Mouse (Mus musculus): ENCODE data around the gene Gga2. TPM values are rescaled to one million over a fixed set of nuclear protein-coding genes. Genes with fewer than 3 reads are reported as not detected.

The Gga2 gene
- polyA plus RNA-seq, 1 experiment from 2014 or later: 55.5 TPM

GRCm38 (mm10) chr7:122056633-122057032 is 35.6 kb upstream of the Gga2 start:
- no peak for TF ChIP-seq CTCF (IDR thresholded peaks at IDR 0.05; ENCODE audit: low read depth)
- H3K27me3 ChIP-seq (ENCODE audit: insufficient read depth, low read length): no peaks in the 10 kb centered on the region
- WGBS: 79% methylated on average over 5 of the region's 5 CpGs
- no peak overlapping the region for H3K9ac ChIP-seq (ENCODE audit: low read depth, low read length)
- ATAC-seq (replicated peaks; ENCODE audit: low FRiP score, low read depth) (no peak), DNase-seq (ENCODE audit: low spot score) (no peak)
- no peaks in the 10 kb centered on the region for H3K4me1 ChIP-seq (replicated peaks; ENCODE audit: insufficient read depth, low read length)
- H3K4me2 ChIP-seq (ENCODE audit: low read length): no peak overlapping the region
- H3K9me3 ChIP-seq (replicated peaks; ENCODE audit: low read length): no peaks in the 10 kb centered on the region
- H3K36me3 ChIP-seq (ENCODE audit: insufficient read depth, low read length): peaks cover 19% of the 10 kb centered on the region
- H3K4me3 ChIP-seq (replicated peaks; ENCODE audit: low read depth, low read length): no peak overlapping the region
- H3K27ac ChIP-seq: no peak overlapping the region

GRCm38 (mm10) chr7:122050834-122051233 is 29.8 kb upstream of the Gga2 start:
- 71% methylated on average over 1 of the region's 1 CpGs for WGBS
- Histone ChIP-seq H3K36me3 (ENCODE audit: insufficient read depth, low read length) (peaks cover 28% of the 10 kb centered on the region), H3K4me2 (ENCODE audit: low read length) (no peak overlapping the region), H3K27ac (peak overlapping the region; percentile 16; the same call in 1 of the 2 replicates), H3K9me3 (replicated peaks; ENCODE audit: low read length) (no peaks in the 10 kb centered on the region), H3K4me1 (replicated peaks; ENCODE audit: insufficient read depth, low read length) (no peaks in the 10 kb centered on the region), H3K9ac (ENCODE audit: low read depth, low read length) (no peak overlapping the region), H3K4me3 (replicated peaks; ENCODE audit: low read depth, low read length) (no peak overlapping the region), H3K27me3 (ENCODE audit: insufficient read depth, low read length) (no peaks in the 10 kb centered on the region)
- TF ChIP-seq CTCF (IDR thresholded peaks at IDR 0.05; ENCODE audit: low read depth): no peak
- peak; percentile 75 for DNase-seq (ENCODE audit: low spot score)
- ATAC-seq (replicated peaks; ENCODE audit: low FRiP score, low read depth): no peak

- DNase-seq (ENCODE audit: low spot score): no peak
- no peak for ATAC-seq (replicated peaks; ENCODE audit: low FRiP score, low read depth)
- Histone ChIP-seq H3K27me3 (ENCODE audit: insufficient read depth, low read length) (no peaks in the 10 kb centered on the region), H3K9me3 (replicated peaks; ENCODE audit: low read length) (no peaks in the 10 kb centered on the region), H3K36me3 (ENCODE audit: insufficient read depth, low read length) (peaks cover 16% of the 10 kb centered on the region), H3K27ac (no peak overlapping the region), H3K9ac (ENCODE audit: low read depth, low read length) (no peak overlapping the region), H3K4me3 (replicated peaks; ENCODE audit: low read depth, low read length) (no peak overlapping the region), H3K4me1 (replicated peaks; ENCODE audit: insufficient read depth, low read length) (no peaks in the 10 kb centered on the region), H3K4me2 (ENCODE audit: low read length) (no peak overlapping the region)
- WGBS: 93% methylated on average over 9 of the region's 9 CpGs
- TF ChIP-seq CTCF (IDR thresholded peaks at IDR 0.05; ENCODE audit: low read depth): no peak
Observed at GRCm38 (mm10) chr7:122048191-122048590, 27.2 kb upstream of the Gga2 start.

- H3K36me3 ChIP-seq (ENCODE audit: insufficient read depth, low read length): peaks cover 19% of the 10 kb centered on the region
Observed at GRCm38 (mm10) chr7:122046813-122047212, 25.8 kb upstream of the Gga2 start.

GRCm38 (mm10) chr7:122045711-122046110 is 24.7 kb upstream of the Gga2 start:
- Histone ChIP-seq H3K27ac (no peak overlapping the region), H3K4me2 (ENCODE audit: low read length) (no peak overlapping the region), H3K36me3 (ENCODE audit: insufficient read depth, low read length) (peaks cover 21% of the 10 kb centered on the region; the same call in 1 of the 2 replicates), H3K27me3 (ENCODE audit: insufficient read depth, low read length) (no peaks in the 10 kb centered on the region), H3K4me3 (replicated peaks; ENCODE audit: low read depth, low read length) (no peak overlapping the region), H3K9me3 (replicated peaks; ENCODE audit: low read length) (no peaks in the 10 kb centered on the region), H3K4me1 (replicated peaks; ENCODE audit: insufficient read depth, low read length) (no peaks in the 10 kb centered on the region), H3K9ac (ENCODE audit: low read depth, low read length) (no peak overlapping the region)
- DNase-seq (ENCODE audit: low spot score): no peak
- TF ChIP-seq CTCF (IDR thresholded peaks at IDR 0.05; ENCODE audit: low read depth): no peak
- no peak for ATAC-seq (replicated peaks; ENCODE audit: low FRiP score, low read depth)
- 76% methylated on average over 1 of the region's 1 CpGs for WGBS

More at GRCm38 (mm10) chr7:122046813-122047212, 25.8 kb upstream of the Gga2 start:
- H3K27ac ChIP-seq: no peak overlapping the region
- no peak overlapping the region for H3K9ac ChIP-seq (ENCODE audit: low read depth, low read length)
- H3K4me2 ChIP-seq (ENCODE audit: low read length): no peak overlapping the region
- H3K9me3 ChIP-seq (replicated peaks; ENCODE audit: low read length): no peaks in the 10 kb centered on the region
- no peaks in the 10 kb centered on the region for H3K4me1 ChIP-seq (replicated peaks; ENCODE audit: insufficient read depth, low read length)
- WGBS: 87% methylated on average over 2 of the region's 2 CpGs
- ATAC-seq (replicated peaks; ENCODE audit: low FRiP score, low read depth) (no peak), DNase-seq (ENCODE audit: low spot score) (no peak)
- no peak for TF ChIP-seq CTCF (IDR thresholded peaks at IDR 0.05; ENCODE audit: low read depth)
- no peak overlapping the region for H3K4me3 ChIP-seq (replicated peaks; ENCODE audit: low read depth, low read length)
- H3K27me3 ChIP-seq (ENCODE audit: insufficient read depth, low read length): no peaks in the 10 kb centered on the region

- 71% methylated on average over 4 of the region's 4 CpGs for WGBS
- Histone ChIP-seq H3K4me1 (replicated peaks; ENCODE audit: insufficient read depth, low read length) (no peaks in the 10 kb centered on the region), H3K27me3 (ENCODE audit: insufficient read depth, low read length) (no peaks in the 10 kb centered on the region), H3K36me3 (ENCODE audit: insufficient read depth, low read length) (peaks cover 21% of the 10 kb centered on the region; the same call in 1 of the 2 replicates), H3K27ac (no peak overlapping the region), H3K4me3 (replicated peaks; ENCODE audit: low read depth, low read length) (no peak overlapping the region), H3K9ac (ENCODE audit: low read depth, low read length) (no peak overlapping the region), H3K9me3 (replicated peaks; ENCODE audit: low read length) (no peaks in the 10 kb centered on the region), H3K4me2 (ENCODE audit: low read length) (no peak overlapping the region)
- DNase-seq (ENCODE audit: low spot score) (no peak), ATAC-seq (replicated peaks; ENCODE audit: low FRiP score, low read depth) (no peak)
- TF ChIP-seq CTCF (IDR thresholded peaks at IDR 0.05; ENCODE audit: low read depth): no peak
Observed at GRCm38 (mm10) chr7:122045181-122045634, 24.2 kb upstream of the Gga2 start.

GRCm38 (mm10) chr7:122044106-122044505 is 23.1 kb upstream of the Gga2 start:
- peaks cover 28% of the 10 kb centered on the region; the same call in 1 of the 2 replicates for H3K36me3 ChIP-seq (ENCODE audit: insufficient read depth, low read length)
- H3K4me3 ChIP-seq (replicated peaks; ENCODE audit: low read depth, low read length): no peak overlapping the region
- no peaks in the 10 kb centered on the region for H3K9me3 ChIP-seq (replicated peaks; ENCODE audit: low read length)
- no peak overlapping the region for H3K4me2 ChIP-seq (ENCODE audit: low read length)
- no peak for TF ChIP-seq CTCF (IDR thresholded peaks at IDR 0.05; ENCODE audit: low read depth)
- DNase-seq (ENCODE audit: low spot score): no peak
- no peak overlapping the region for H3K9ac ChIP-seq (ENCODE audit: low read depth, low read length)
- H3K4me1 ChIP-seq (replicated peaks; ENCODE audit: insufficient read depth, low read length): no peaks in the 10 kb centered on the region
- 88% methylated on average over 8 of the region's 8 CpGs for WGBS
- no peaks in the 10 kb centered on the region for H3K27me3 ChIP-seq (ENCODE audit: insufficient read depth, low read length)
- no peak for ATAC-seq (replicated peaks; ENCODE audit: low FRiP score, low read depth)
- H3K27ac ChIP-seq: no peak overlapping the region

Measured in kidney, postnatal 0 days (tissue).